Mouse (Mus musculus) 3T3-L1 (cell line): ENCODE data around the gene Ank2.
"Not testable (repeated sequence)": the region's sequence is repeated elsewhere in the genome, so short reads cannot be mapped to it uniquely, and the experiment has no call there.

ENCODE experiments used
- DNase-seq: peaks from one replicate; pipeline ENCODE4 v3.0.0-alpha.2; 2015; ENCODE audit warnings: low read depth, low spot score

Gene Ank2

DNA sequence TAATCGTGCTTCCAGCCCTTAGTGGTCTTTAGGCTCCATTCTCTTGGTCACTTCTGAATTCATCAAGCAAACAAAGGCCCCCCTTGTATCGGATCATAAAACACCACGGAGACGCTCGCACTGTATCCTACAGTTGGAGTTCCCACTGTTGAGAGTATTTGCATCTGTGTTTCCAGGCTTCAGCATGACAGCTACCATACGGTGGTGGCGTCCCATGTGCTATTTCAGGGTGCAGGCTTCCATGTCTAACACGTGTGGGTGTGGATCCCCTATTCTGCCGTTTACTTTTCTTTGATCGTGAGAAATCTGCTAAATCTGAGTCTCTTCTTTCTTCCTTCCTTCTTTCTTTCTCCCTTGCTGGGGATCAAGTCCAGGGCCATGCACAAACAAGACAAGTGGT, 14.0 kb downstream of the Ank2 start:
- DNase-seq = no peak

DNA sequence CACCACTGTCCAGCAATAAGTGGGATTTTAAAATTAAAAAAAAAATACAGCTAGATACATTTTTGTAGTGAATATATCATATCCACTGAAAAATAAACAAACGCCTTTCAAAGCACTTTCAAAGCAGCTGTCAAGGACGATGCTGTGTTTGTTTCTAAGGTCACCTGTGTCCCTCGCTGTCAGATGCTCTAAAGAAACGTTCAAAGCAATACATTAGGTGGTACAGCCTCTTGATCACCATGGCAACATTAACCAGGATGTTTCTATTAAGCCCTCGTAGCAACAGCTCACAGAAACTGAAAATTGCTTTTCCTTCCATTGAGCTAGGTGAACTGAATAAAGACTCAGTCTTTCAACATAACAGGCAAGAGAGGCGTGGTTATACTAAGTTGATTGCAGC, 17.5 kb downstream of the Ank2 start:
- no peak for DNase-seq

DNA sequence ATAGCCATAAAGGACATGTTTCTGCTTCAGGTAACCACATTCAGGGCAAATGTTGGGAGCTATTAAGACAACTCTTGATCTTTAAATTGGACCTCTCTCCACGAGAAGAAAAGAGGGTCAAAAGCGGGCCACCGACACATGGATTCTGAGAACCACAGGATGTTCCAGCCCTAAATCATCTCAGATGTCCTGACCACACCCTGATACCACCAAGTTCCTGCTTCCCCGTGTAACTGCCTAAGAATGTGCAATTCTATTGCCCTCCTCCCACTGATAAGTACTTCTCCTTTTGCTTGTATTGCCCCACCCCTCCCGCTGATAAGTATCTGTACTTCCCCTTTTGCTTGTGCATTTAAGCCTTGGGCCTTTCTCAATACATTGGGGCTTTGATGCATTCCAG, 18.8 kb downstream of the Ank2 start:
- DNase-seq = not testable (repeated sequence)

DNA sequence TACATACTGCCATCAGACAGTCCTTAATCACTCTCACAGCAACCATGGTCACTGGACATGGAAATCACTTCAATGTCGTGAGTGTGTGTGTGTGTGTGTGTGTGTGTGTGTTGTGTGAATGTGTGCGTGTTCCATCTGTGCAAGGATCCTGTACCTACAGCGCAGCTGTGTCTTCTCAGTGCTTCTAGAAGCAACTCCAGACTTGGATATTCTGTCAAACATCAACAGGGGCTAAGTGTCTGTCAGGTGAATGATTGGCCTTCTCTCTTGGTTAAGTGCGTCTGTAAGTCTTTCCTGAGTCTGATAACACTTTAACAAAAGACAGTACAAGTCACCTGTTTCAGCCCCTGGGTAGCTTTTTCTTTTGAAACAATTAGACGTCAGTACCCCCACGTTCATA, 25.0 kb downstream of the Ank2 start:
- no peak for DNase-seq

DNA sequence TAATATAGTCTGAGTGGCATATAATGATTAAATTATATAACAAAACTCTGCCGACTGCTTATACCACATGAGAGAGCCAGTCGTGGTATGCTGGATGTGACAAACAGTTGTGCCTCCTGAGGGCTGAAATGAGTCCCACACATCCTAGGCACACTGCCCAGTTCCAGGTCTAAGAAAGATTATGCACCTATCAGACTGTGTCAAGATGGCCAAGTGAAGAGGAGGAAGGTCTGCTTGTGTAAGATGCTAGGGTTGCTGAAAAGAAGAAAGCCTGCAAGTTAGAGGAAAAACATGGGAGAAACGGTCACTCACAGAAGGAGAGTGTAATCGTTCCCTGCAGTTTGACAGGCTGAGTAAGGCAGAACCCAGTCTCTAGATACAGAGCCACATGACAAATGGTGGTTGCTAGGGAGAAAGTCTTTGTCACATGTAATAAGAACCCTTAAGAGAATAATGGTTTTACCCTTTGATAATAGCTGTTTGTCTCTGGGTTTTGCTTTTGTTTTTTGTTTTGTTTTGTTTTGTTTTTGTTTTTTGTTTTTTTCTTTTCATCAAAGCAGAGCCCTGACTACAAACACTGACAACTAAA, 29.9 kb downstream of the Ank2 start:
- no peak for DNase-seq

DNA sequence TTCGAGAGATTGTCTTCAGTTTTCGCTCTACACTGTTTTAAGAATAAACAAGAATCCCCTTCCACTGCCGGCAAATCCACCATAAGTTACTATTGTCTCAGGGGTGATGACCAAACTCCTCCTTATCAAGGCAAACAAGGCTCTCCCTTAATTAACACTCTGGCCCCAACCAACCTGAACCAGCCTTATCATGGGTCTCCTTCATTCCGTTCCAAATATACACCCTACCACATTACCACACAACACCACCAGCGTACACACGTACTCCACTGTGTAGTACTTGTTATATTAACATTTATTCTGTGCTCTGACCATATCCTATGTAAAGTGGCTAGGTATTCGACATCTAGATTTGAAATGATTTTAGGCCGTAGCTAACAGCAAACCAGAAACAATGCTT, 30.6 kb downstream of the Ank2 start:
- DNase-seq = no peak

DNA sequence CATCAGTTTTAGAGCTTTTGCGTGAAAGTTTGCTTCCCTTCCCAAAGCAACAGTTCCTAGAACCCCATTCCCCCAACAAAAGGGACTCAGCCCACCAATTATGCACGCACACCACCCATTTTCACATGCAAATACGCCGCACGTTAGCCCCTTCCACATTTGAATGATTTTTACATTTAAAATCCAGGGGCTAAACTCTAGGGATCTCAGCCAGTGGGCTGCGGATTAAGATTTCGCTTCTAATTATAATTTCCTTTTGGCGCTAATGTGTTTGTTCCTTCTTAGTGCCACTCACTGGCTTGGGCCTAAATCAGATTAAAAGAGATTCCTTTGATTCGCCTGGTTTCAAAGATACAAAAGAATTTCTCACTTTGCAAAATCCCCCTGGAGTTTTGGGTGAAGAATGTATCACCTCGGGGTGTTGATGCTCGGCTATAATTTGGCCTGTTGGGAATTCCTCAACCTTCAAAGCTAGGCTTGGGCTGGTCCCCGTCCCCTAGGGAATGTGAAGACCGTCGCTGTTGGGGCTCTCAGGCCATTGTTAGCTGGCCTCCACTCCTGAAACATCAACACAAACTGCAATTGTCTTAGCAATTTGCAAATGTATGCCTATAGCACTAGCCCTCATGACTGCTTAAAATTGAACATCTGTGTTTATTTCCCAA, 35.2 kb downstream of the Ank2 start:
- no peak for DNase-seq

DNA sequence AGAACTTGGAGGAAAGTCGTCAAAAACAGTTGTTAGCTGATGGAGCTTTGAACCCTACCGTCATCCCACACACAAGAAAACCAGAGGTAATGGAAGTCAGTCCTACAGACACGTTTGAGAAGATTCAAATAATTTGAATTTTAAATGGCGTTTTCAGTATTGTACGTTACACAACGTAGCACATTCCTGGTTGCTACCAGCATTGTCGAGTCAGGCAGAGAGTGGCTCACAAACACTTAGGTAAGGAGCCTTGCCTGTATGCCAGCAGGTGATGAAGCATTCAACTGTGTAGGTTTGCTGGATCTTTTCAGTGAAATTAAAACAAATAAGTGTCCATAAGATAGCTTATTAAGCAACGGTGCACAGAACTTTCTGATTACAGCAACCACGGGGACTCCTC, 36.0 kb downstream of the Ank2 start:
- no peak for DNase-seq

DNA sequence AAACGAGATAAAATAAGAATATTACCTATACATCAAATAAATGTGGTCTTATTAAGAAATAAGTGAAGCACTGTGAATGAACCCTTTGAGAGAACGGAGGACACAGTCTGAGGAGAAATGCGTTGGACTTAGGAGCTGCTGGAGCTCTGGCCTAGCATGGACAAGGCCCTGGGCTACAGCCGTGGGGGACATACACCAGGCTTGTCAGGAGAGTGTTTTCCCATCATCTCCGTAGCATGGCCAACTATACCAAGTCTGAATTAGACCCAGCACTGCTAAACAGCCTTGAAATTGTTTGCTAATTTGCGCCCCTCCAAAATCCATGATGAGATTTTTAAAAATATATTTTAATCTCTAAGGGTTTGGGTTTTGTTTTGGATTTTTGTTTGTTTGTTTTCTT, 36.7 kb downstream of the Ank2 start:
- no peak for DNase-seq

DNA sequence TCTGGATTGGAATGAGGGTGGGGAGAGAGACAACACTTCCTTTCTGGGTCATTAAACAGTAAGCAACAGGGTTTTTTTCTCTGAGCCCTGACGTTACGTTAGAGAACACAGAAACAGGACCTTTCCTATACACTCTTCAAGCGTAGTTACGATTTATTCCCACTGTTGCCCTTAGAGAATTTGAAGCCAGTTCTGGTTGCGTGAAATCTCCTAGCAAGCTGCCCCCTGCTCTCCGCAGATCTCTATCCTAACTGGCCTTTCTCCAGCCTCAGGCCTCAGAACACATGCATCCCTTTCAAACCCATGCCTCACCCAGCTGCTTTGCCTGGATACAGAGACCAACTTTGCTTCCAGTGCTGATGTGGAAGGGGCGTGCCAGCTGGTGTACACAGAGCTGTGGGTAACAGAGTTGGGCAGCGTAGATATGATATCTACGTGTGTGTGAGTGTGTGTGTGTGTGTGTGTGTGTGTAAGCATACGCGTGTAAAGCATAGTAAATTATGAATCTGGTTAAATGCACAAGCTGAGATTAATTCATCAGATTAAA, 38.2 kb downstream of the Ank2 start:
- no peak for DNase-seq

DNA sequence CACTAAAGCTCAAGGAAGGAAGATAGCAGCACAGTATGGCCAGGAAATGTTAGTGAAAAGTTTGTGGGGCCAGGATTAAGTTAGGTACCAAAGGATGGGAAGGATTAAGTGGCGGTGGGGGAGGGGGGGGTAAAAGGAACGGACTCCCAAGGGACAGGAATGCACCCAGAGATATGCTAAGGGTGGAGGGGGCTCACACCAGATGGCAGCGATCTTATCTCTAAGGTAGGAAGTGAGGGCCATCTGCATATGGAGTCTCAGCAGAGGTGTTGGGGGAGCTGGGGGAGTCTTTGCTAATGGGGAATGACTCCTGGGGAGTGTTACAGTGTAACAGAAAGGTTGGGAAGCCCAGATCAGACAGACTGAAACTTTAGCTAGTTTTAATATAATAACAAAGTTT, 39.3 kb downstream of the Ank2 start:
- DNase-seq = no peak

DNA sequence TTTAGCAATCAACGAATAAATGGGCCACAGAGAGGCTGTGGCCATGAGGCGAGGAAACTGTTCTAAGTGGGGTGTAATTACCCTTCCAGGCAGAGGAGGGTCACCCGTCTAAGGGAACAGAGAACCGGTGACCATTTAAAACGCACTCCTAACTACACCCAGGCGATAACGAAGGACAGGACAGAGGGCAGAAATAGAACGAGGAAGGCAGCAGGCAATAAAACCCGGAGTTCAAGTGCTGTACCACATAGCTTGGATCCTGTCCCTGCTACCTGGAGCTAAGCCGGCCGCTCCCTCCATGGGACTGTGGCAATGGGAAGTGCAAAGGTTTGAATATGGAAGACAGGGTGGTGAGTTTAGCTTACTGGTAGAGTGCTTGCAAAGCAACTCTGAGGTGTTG, 40.2 kb downstream of the Ank2 start:
- DNase-seq = no peak

DNA sequence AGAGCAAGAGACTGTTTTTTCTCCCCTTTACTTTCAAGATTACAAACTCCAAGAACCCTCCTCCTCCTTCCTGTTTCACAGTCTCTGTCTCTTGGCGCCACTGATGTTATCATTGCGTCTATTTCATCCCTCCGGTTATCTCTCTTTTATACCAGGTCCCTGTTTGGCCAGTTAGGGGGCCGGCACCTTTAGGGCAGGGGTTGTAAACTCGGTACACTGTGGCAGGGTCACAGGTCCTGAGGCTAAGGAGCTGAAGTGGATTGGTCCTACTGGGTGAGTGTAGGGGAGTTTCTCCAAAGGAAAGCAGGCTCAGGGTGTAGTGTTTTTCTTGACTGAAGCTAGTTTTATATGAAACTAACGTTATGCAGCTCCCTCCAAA, 40.7 kb downstream of the Ank2 start:
- no peak for DNase-seq

DNA sequence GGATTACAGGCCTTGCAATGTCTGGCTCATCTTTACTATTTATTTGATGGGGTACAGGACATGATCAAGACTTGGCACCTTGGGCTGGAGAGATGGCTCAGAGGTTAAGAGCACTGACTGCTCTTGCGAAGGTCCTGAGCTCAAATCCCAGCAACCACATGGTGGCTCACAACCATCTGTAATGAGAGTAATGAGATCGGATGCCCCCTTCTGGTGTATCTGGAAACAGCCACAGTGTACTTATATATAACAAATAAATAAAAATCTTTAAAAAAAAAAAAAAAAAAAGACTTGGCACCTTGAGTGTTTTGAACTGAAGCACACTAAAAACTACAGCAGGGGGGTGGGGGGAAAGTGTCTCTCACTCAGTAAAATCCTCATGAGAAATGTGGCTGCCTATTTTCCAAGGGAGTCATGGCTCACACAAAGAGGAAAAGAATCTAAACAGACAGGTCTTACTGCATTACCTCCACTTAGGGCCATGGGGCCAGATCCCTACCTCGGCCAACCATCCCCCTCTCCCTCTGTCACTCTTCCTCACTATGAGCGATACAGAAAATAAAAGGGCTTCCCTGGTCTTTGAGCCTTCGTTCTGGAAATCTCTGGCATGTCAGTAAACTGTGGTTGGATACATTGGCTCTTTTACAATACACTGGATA, 41.3 kb downstream of the Ank2 start:
- peak; percentile 66 for DNase-seq

DNA sequence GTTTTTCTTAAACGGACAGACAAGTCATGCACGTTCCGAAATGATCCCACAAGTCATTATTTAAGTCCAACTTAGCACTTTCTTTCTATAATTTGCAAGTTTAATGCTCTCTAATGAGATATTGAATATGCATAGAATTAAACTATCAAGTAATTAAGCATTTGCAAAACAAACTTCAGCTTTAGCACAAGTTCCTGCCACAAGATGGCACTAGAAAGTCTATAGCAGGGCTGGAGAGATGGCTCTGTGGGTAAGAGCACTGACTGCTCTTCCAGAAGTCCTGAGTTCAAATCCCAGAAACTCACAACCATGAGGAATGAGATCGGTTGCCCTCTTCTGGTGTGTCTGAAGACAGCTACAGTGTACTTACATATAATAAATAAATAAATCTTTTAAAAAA, 45.4 kb downstream of the Ank2 start:
- peak; percentile 40 for DNase-seq

DNA sequence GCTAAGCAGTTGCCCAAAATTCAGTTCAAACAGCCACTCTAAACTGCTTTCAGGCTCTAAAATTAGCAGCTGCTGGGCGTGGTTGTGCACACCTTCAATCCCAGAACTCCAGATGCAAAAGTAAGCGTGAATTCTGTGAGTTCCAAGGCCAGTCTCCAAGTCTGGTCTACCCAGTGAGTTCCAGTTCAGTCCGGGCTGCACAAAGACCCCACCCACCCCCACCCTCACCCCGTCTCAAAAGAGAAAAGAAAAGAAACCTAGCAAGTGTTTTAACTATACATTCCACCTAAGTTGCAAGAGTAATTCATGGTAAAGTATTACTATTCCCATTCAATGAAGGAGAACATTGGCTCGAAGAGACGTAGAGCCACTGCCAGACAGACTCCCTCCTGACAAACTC, 45.9 kb downstream of the Ank2 start:
- DNase-seq = no peak

DNA sequence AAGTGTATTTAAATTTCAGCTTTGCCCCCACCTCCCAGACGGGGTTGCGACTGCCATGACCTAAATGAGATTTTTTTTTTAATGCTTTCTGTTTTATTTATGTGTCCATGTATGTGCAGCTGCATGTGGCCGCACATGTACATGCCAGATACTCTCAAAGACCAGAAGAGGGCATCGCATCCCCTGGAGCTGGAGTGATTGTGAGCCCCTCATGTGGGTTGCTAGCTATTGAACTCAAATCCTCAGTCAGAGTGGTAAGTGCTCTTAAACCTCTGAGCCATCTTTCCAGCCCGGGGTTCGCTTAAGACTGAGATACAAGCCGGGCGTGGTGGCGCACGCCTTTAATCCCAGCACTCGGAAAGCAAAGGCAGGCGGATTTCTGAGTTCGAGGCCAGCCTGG, 46.9 kb downstream of the Ank2 start:
- DNase-seq = no peak

DNA sequence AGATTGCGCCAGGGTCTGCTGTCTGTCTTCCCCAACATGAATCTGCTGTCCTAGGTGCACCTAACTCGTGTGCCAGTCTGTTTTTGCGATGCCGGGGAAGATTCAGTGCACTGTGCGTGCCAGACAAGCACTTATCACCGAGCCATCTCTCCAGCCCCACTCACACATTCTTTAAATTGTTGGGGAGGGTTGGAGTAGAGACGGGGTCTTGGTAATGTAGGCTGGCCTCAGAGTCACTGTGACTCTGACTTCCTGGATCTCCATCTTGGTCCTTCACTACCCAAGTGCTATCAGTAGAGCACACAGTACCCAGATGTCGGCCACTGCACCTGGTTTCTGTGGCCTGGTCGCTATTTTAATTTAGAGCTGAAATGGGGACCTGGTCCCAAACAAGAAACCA, 47.4 kb downstream of the Ank2 start:
- DNase-seq = no peak

DNA sequence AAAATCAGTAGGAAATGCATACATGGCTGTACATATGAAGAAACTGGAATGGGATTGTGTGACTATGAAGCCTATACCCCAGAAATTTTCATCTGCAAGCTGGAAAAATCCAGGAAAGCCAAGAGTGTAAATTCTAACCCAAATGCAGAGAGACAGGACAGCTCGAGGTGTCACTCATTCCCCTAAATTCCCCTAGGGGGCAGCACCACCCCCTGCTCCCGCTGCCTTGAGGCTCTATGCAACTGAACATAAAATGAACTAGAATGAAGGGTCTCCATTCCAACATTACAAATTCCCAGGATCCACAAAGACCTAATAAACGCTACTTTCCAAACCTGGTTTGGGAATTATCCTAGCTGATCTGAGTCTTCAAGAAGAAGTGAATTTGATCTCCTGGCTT, 48.1 kb downstream of the Ank2 start:
- peak; percentile 52 for DNase-seq

DNA sequence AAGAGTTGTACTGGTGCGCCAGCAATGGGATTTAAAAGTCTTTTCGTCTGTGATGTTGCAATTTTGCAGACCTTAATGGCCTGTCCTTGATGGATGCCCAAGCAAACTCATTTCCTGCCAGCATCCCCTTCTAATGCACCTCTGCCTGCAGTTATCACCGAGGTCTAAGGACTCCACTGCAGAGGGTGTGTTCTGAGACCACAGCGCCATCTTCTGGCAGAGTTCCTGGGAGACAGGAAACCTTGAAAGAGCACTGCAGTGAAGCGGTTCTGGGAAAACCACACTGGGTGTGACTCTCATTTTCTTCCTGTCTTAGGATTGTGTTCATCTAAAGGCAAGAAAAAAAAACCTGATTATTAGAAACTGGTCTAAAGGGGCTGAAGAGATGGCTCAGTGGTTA, 53.0 kb downstream of the Ank2 start:
- DNase-seq = peak; percentile 71

DNA sequence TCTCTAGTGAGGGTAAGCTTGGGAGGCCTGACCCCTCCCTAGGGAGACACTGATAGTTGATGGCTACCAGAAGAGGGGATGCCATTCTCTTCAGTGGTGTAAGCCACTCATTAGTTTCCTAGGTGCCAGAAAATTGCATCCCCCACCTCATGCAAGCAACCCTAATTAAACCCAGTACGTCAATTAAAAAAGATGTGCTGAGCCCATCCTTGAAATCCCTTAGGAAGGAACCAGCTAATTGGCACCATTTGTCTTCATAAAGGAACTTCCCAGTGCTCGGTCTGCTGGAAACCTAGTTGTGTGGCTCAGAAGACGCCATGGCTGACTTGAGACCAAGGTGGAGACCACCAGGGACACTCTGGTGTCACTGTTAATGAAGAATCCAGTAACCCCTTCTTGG, 65.9 kb downstream of the Ank2 start:
- DNase-seq = no peak

DNA sequence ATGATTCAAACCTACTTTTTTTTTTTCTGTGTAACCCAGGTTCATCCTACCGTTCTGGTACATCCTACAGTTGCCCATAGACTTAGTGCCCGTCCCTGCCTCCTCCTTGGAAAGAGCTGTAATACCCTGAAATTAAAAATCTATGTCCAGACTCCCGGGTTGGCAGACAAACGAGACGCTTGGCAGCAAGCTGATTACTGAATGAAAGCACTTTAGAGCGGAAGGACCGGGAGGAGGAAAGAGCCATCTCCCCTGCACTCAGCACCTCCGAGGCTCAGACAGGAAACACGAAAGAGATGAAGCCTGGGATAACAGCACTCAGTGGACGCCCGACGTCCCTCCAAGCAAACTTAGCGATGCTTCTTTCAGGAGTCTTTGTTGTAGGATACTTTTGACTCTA, 69.3 kb downstream of the Ank2 start:
- DNase-seq = no peak

DNA sequence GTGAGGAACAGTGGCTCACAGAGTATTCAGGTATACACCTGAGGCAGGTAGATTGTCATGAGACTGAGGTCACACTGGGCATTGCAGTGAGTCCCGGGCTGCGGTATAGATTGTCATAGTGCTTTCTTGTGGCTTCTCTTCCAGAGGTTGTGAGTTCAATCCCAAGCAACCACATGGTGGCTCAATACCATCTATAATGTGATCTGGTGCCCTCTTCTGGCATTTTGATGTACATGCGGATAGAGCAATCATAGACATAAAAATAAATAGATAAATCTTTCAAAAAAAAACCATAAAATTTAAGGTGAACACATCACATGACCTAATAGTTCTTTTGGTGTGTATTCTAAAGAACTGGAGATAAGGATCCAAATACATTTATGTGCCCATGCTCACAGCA, 70.6 kb downstream of the Ank2 start:
- peak; percentile 46 for DNase-seq
